Mouse (Mus musculus): ENCODE results near the gene Gm28048. TPM values are rescaled to one million over a fixed set of nuclear protein-coding genes. Genes with fewer than 3 reads are reported as not detected.

Gm28048 gene
- total RNA-seq, 2 experiments from 2014 or later = 9.5 to 14.7 TPM

DNA sequence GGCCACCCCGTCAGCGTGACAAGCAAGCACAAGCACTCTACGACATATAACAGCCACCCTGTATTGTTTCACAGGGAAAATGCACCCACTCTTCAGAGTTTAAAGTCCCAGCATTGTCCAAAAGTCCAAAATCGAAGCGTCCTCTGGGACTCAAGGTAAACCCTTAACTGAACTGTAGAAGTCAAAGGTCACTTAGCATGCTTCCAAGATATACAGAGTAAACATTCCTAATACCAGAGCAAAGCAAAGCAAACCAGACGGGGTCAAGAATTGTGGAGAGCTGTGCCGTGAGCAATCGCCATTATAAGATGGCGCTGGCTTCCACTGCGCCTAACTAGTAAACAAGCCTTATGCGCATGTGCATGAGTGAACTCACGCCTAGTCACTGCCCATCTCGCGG lies 155.8 kb downstream of the Gm28048 start:
- intact Hi-C loops (cut with DNase I) = loop anchor here (5.0 kb wide), 1 partner anchor 194 kb away; no protein-coding TSS in a partner anchor
- Histone ChIP-seq H3K4me3 (no peak overlapping the region), H3K27ac (no peak overlapping the region)
- no peak for TF ChIP-seq CTCF (IDR thresholded peaks at IDR 0.05)
- DNase-seq (ENCODE audit: extremely low spot score in 1 of 2, low spot score in 2 of 2) = no peak

- no peak overlapping the region for H3K4me3 ChIP-seq
- DNase-seq (ENCODE audit: extremely low spot score in 1 of 2, low spot score in 2 of 2) = no peak
- H3K27ac ChIP-seq = no peak overlapping the region
- intact Hi-C loops (cut with DNase I) = loop anchor here (5.0 kb wide), 1 partner anchor 193 kb away; no protein-coding TSS in a partner anchor
- TF ChIP-seq CTCF (IDR thresholded peaks at IDR 0.05) = no peak
Measured at GRCm38 (mm10) chr11:22825548-22825947, 156.3 kb downstream of the Gm28048 start.

- intact Hi-C loops (cut with DNase I) = no loop called here
- TF ChIP-seq CTCF (IDR thresholded peaks at IDR 0.05) = no peak
- DNase-seq (ENCODE audit: extremely low spot score in 1 of 2, low spot score in 2 of 2) = no peak
- Histone ChIP-seq H3K4me3 (no peak overlapping the region), H3K27ac (no peak overlapping the region)
Measured at GRCm38 (mm10) chr11:22824049-22824705, 157.7 kb downstream of the Gm28048 start.

- no peak overlapping the region for H3K27ac ChIP-seq
- TF ChIP-seq CTCF (IDR thresholded peaks at IDR 0.05) = no peak
- DNase-seq (ENCODE audit: extremely low spot score in 1 of 2, low spot score in 2 of 2) = no peak
- intact Hi-C loops (cut with DNase I) = no loop called here
- H3K4me3 ChIP-seq = no peak overlapping the region
Measured at GRCm38 (mm10) chr11:22821243-22821642, 160.6 kb downstream of the Gm28048 start.

DNA sequence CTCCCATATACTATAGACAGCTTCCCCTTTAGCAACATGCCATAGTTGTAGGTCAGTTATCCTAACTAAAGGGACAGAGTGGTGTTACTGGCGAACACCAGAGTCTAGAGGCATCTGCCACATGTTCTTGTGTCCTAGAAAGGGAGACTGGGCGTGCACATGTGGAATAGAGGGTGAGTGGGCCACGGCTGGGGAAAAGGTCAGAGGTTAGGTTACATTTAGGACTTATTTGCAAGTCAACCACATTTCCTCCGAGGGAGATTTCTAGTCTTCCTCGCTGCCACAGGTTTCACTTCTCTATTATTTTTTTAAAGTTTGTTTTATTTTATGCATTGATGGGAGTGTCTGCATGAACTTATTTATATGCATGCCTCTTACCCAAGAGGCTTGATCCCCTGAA lies 163.5 kb downstream of the Gm28048 start:
- intact Hi-C loops (cut with DNase I) = no loop called here
- Histone ChIP-seq H3K4me3 (no peak overlapping the region), H3K27ac (no peak overlapping the region)
- no peak for TF ChIP-seq CTCF (IDR thresholded peaks at IDR 0.05)
- DNase-seq (ENCODE audit: extremely low spot score in 1 of 2, low spot score in 2 of 2) = no peak

GRCm38 (mm10) chr11:22815877-22816276 lies 166.0 kb downstream of the Gm28048 start:
- no peak for DNase-seq (ENCODE audit: extremely low spot score in 1 of 2, low spot score in 2 of 2)
- TF ChIP-seq CTCF (IDR thresholded peaks at IDR 0.05) = no peak
- intact Hi-C loops (cut with DNase I) = no loop called here
- Histone ChIP-seq H3K4me3 (no peak overlapping the region), H3K27ac (no peak overlapping the region)

DNA sequence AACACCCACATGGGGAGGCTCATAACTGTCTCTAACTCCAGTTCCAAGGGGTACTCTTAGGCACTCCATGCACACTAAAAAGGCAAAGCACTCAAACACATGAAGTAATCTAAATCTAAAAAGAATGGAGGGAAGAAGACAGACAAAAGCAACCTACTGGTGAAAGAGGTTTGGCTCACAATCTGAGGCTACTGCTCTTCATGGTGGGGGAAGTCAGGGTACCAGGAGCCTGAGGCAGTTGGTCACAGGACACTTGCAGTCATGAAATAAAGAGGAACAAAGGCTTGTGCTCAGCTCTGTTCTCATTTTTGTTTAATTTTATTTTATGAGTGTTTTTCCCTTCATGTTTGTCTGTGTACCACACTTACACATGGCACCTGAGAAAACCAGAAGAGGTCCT lies 166.7 kb downstream of the Gm28048 start:
- Histone ChIP-seq H3K4me3 (no peak overlapping the region), H3K27ac (no peak overlapping the region)
- intact Hi-C loops (cut with DNase I) = no loop called here
- no peak for TF ChIP-seq CTCF (IDR thresholded peaks at IDR 0.05)
- no peak for DNase-seq (ENCODE audit: extremely low spot score in 1 of 2, low spot score in 2 of 2)

GRCm38 (mm10) chr11:22813921-22814704 lies 167.8 kb downstream of the Gm28048 start:
- no peak overlapping the region for H3K4me3 ChIP-seq
- intact Hi-C loops (cut with DNase I) = no loop called here
- no peak for TF ChIP-seq CTCF (IDR thresholded peaks at IDR 0.05)
- no peak overlapping the region for H3K27ac ChIP-seq
- no peak for DNase-seq (ENCODE audit: extremely low spot score in 1 of 2, low spot score in 2 of 2)

DNA sequence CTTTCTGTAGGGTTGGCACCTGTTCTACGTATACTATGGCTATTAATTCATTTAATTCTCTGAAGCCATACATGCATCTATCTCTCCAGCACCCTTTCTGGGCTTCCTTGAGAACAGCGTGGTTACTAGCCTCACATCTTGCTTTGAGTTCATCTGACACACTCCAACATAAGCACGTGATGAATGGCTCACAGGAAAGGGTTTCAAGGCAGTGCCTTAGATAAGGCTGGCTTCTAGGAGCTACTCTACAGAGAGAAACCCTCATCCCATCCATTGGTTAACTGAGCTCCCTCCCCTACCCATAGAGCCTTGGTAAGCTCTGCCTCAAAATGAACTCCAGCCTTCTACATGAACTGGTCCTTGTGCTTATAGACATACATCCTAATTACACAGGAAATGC lies 168.5 kb downstream of the Gm28048 start:
- H3K4me3 ChIP-seq = no peak overlapping the region
- TF ChIP-seq CTCF (IDR thresholded peaks at IDR 0.05) = no peak
- no peak overlapping the region for H3K27ac ChIP-seq
- DNase-seq (ENCODE audit: extremely low spot score in 1 of 2, low spot score in 2 of 2) = no peak
- intact Hi-C loops (cut with DNase I) = no loop called here

- Histone ChIP-seq H3K27ac (no peak overlapping the region), H3K4me3 (no peak overlapping the region)
- intact Hi-C loops (cut with DNase I) = no loop called here
- TF ChIP-seq CTCF (IDR thresholded peaks at IDR 0.05) = no peak
- no peak for DNase-seq (ENCODE audit: extremely low spot score in 1 of 2, low spot score in 2 of 2)
Measured at GRCm38 (mm10) chr11:22811413-22811812, 170.5 kb downstream of the Gm28048 start.

GRCm38 (mm10) chr11:22809465-22810096 lies 172.3 kb downstream of the Gm28048 start:
- no peak for TF ChIP-seq CTCF (IDR thresholded peaks at IDR 0.05)
- intact Hi-C loops (cut with DNase I) = no loop called here
- Histone ChIP-seq H3K4me3 (no peak overlapping the region), H3K27ac (no peak overlapping the region)
- no peak for DNase-seq (ENCODE audit: extremely low spot score in 1 of 2, low spot score in 2 of 2)

GRCm38 (mm10) chr11:22808040-22808439 lies 173.8 kb downstream of the Gm28048 start:
- no peak for DNase-seq (ENCODE audit: extremely low spot score in 1 of 2, low spot score in 2 of 2)
- no peak overlapping the region for H3K4me3 ChIP-seq
- TF ChIP-seq CTCF (IDR thresholded peaks at IDR 0.05) = no peak
- intact Hi-C loops (cut with DNase I) = no loop called here
- H3K27ac ChIP-seq = no peak overlapping the region
